Mouse (Mus musculus): ENCODE measurements around the gene Acoxl.

- TF ChIP-seq TAL1 (IDR thresholded peaks at IDR 0.05; ENCODE audit: low read length) (no peak), GATA1 (IDR thresholded peaks at IDR 0.05; ENCODE audit: low read length) (no peak)
These were observed 50.8 kb downstream of the Acoxl start for GRCm38 (mm10) chr2:127889432-127889831.

All from erythroblast, embryonic 14.5 days (primary cell).